Mouse (Mus musculus): ENCODE measurements at regions not wholly inside any gene's neighbourhood (a gene's known extent, or its start where the extent isn't known, plus 50 kb on each side); places are given as distances from the start of the nearest gene placed in this dataset.

- intact Hi-C loops (cut with DNase I) = no loop called here
- no peak for DNase-seq
Observed at GRCm38 (mm10) chr5:91456924-91457323, 54.1 kb upstream of the Btc start.

- peak; percentile 23 to 46 for DNase-seq
- intact Hi-C loops (cut with DNase I) = loop anchor here (2.0 to 5.0 kb wide), 4 partner anchors 398 to 538 kb away; no protein-coding TSS in a partner anchor
Observed at GRCm38 (mm10) chr5:91464876-91465508, 52.4 kb upstream of the Parm1 start.
